Mouse (Mus musculus) CD4-positive, CD25-positive, alpha-beta regulatory T cell, adult 2 months (primary cell): ENCODE measurements around the gene Olfr56.
A peak's percentile ranks its signal among the peaks of the same experiment; 100 is the strongest.
"Not testable (repeated sequence)": the region's sequence is repeated elsewhere in the genome, so short reads cannot be mapped to it uniquely, and the experiment has no call there.

Experiments
- DNase-seq: peaks from one replicate; pipeline ENCODE4 v3.0.0-alpha.2; 2012; ENCODE audit warnings: low read depth, low spot score

Olfr56 gene

GRCm38 (mm10) chr11:49051894-49052293, 73.2 kb downstream of the Olfr56 start:
- DNase-seq: not testable (repeated sequence)

GRCm38 (mm10) chr11:49060061-49060460, 81.4 kb downstream of the Olfr56 start:
- not testable (repeated sequence) for DNase-seq

- DNase-seq: peak; percentile 47
Measured at GRCm38 (mm10) chr11:49061865-49062264, 83.2 kb downstream of the Olfr56 start.

- peak; percentile 73 for DNase-seq
Measured at GRCm38 (mm10) chr11:49063713-49064469, 85.2 kb downstream of the Olfr56 start, which contains the start of gene Tgtp2. Tgtp2 (minus strand) TSS chr11:49064206.

GRCm38 (mm10) chr11:49068358-49068757, 89.7 kb downstream of the Olfr56 start:
- no peak for DNase-seq

GRCm38 (mm10) chr11:49076001-49076757, 97.5 kb downstream of the Olfr56 start, which contains the start of gene Ifi47:
Ifi47 (plus strand) TSS chr11:49076587.
- DNase-seq: peak; percentile 25

- DNase-seq: no peak
Measured at GRCm38 (mm10) chr11:49077012-49077411, 98.3 kb downstream of the Olfr56 start.

GRCm38 (mm10) chr11:49078719-49079118, 100.0 kb downstream of the Olfr56 start:
- no peak for DNase-seq

GRCm38 (mm10) chr11:49080636-49081035, 101.9 kb downstream of the Olfr56 start:
- DNase-seq: peak; percentile 12

- DNase-seq: peak; percentile 53
Measured at GRCm38 (mm10) chr11:49081356-49081755, 102.7 kb downstream of the Olfr56 start.

- DNase-seq: peak; percentile 17
Measured at GRCm38 (mm10) chr11:49081886-49082285, 103.2 kb downstream of the Olfr56 start.

GRCm38 (mm10) chr11:49083146-49083545, 104.5 kb downstream of the Olfr56 start:
- DNase-seq: peak; percentile 69

GRCm38 (mm10) chr11:49083808-49084207, 105.1 kb downstream of the Olfr56 start:
- peak; percentile 34 for DNase-seq

- DNase-seq: no peak
Measured at GRCm38 (mm10) chr11:49084385-49084784, 105.7 kb downstream of the Olfr56 start.

- DNase-seq: peak; percentile 75
Measured at GRCm38 (mm10) chr11:49084875-49085274, 106.2 kb downstream of the Olfr56 start.

- DNase-seq: peak; percentile 57
Measured at GRCm38 (mm10) chr11:49086858-49087361, 108.2 kb downstream of the Olfr56 start.

- peak; percentile 74 for DNase-seq
Measured at GRCm38 (mm10) chr11:49087830-49088616, 109.3 kb downstream of the Olfr56 start.

- peak; percentile 57 for DNase-seq
Measured at GRCm38 (mm10) chr11:49088990-49089652, 110.4 kb downstream of the Olfr56 start.

GRCm38 (mm10) chr11:49089735-49090507, 111.2 kb downstream of the Olfr56 start:
- peak; percentile 60 for DNase-seq

- peak; percentile 64 for DNase-seq
Measured at GRCm38 (mm10) chr11:49090551-49090950, 111.9 kb downstream of the Olfr56 start.
